Mouse (Mus musculus): ENCODE measurements at regions not wholly inside any gene's neighbourhood (a gene's known extent, or its start where the extent isn't known, plus 50 kb on each side); places are given as distances from the start of the nearest gene placed in this dataset.

DNA sequence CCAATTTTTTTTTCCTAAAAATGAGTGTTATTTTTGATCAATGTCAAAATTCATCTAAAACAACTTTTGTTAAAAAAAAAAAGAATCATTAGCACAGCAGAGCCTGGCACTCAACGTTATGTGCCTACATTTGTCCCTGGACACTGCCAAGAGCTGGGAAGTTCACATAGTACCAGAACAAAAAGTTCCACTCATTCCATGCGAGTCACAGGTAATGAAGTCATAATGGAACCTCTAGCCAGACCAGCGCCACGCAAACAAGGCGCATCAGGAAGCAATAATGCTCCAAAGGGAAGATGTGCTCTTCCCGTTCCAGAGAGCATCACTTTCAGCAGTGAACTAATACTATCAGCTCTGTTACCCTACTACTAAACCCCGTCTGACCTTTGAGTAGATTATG is 257.0 kb upstream of the 1700056E22Rik start:
- TF ChIP-seq POLR2A (IDR thresholded peaks at IDR 0.05; ENCODE audit: insufficient read depth, low read length) (no peak), CTCF (IDR thresholded peaks at IDR 0.05; ENCODE audit: low read depth, low read length) (no peak)

All from ES-Bruce4 (cell line).